Mouse (Mus musculus): ENCODE results near the gene Twist2. TPM values are rescaled to one million over a fixed set of nuclear protein-coding genes. Genes with fewer than 3 reads are reported as not detected.

The Twist2 gene
- polyA plus RNA-seq, 1 experiment, result 1.9 TPM

- H3K4me3 ChIP-seq (replicated peaks; ENCODE audit: control insufficient read depth, low read depth, low read length), result no peak overlapping the region
- no peak for TF ChIP-seq POLR2A (IDR thresholded peaks at IDR 0.05; ENCODE audit: borderline replicate concordance, control insufficient read depth, low read depth, low read length)
- TF ChIP-seq CTCF (IDR thresholded peaks at IDR 0.05; ENCODE audit: control insufficient read depth, insufficient read depth, low read length), result no peak
- H3K4me1 ChIP-seq (ENCODE audit: control insufficient read depth, insufficient read depth, low read length), result no peaks in the 10 kb centered on the region
- H3K27ac ChIP-seq (ENCODE audit: control insufficient read depth, insufficient read depth, low read depth, low read length, poor library complexity), result no peak overlapping the region
- WGBS, result 76% methylated on average over 12 of the region's 12 CpGs
These were observed 38.7 kb upstream of the Twist2 start for GRCm38 (mm10) chr1:91762528-91763091.

- Histone ChIP-seq H3K27ac (ENCODE audit: control insufficient read depth, insufficient read depth, low read depth, low read length, poor library complexity) (no peak overlapping the region), H3K4me1 (ENCODE audit: control insufficient read depth, insufficient read depth, low read length) (no peaks in the 10 kb centered on the region), H3K4me3 (replicated peaks; ENCODE audit: control insufficient read depth, low read depth, low read length) (no peak overlapping the region)
- TF ChIP-seq CTCF (IDR thresholded peaks at IDR 0.05; ENCODE audit: control insufficient read depth, insufficient read depth, low read length) (no peak), POLR2A (IDR thresholded peaks at IDR 0.05; ENCODE audit: borderline replicate concordance, control insufficient read depth, low read depth, low read length) (no peak)
- WGBS, result 11% methylated on average over 12 of the region's 12 CpGs
These were observed 31.0 kb upstream of the Twist2 start for GRCm38 (mm10) chr1:91770221-91770624.

GRCm38 (mm10) chr1:91770676-91771075 lies 30.6 kb upstream of the Twist2 start:
- Histone ChIP-seq H3K4me3 (replicated peaks; ENCODE audit: control insufficient read depth, low read depth, low read length) (no peak overlapping the region), H3K4me1 (ENCODE audit: control insufficient read depth, insufficient read depth, low read length) (no peaks in the 10 kb centered on the region), H3K27ac (ENCODE audit: control insufficient read depth, insufficient read depth, low read depth, low read length, poor library complexity) (no peak overlapping the region)
- TF ChIP-seq POLR2A (IDR thresholded peaks at IDR 0.05; ENCODE audit: borderline replicate concordance, control insufficient read depth, low read depth, low read length) (no peak), CTCF (IDR thresholded peaks at IDR 0.05; ENCODE audit: control insufficient read depth, insufficient read depth, low read length) (no peak)
- WGBS, result 7% methylated on average over 10 of the region's 10 CpGs

GRCm38 (mm10) chr1:91776928-91777327 lies 24.3 kb upstream of the Twist2 start:
- TF ChIP-seq POLR2A (IDR thresholded peaks at IDR 0.05; ENCODE audit: borderline replicate concordance, control insufficient read depth, low read depth, low read length), result no peak
- TF ChIP-seq CTCF (IDR thresholded peaks at IDR 0.05; ENCODE audit: control insufficient read depth, insufficient read depth, low read length), result no peak
- WGBS, result 65% methylated on average over 5 of the region's 5 CpGs
- Histone ChIP-seq H3K27ac (ENCODE audit: control insufficient read depth, insufficient read depth, low read depth, low read length, poor library complexity) (no peak overlapping the region), H3K4me3 (replicated peaks; ENCODE audit: control insufficient read depth, low read depth, low read length) (no peak overlapping the region), H3K4me1 (ENCODE audit: control insufficient read depth, insufficient read depth, low read length) (no peaks in the 10 kb centered on the region)

- WGBS, result 75% methylated on average over 4 of the region's 4 CpGs
- H3K27ac ChIP-seq (ENCODE audit: control insufficient read depth, insufficient read depth, low read depth, low read length, poor library complexity), result no peak overlapping the region
- no peaks in the 10 kb centered on the region for H3K4me1 ChIP-seq (ENCODE audit: control insufficient read depth, insufficient read depth, low read length)
- H3K4me3 ChIP-seq (replicated peaks; ENCODE audit: control insufficient read depth, low read depth, low read length), result no peak overlapping the region
- no peak for TF ChIP-seq POLR2A (IDR thresholded peaks at IDR 0.05; ENCODE audit: borderline replicate concordance, control insufficient read depth, low read depth, low read length)
- TF ChIP-seq CTCF (IDR thresholded peaks at IDR 0.05; ENCODE audit: control insufficient read depth, insufficient read depth, low read length), result no peak
These were observed 21.4 kb upstream of the Twist2 start for GRCm38 (mm10) chr1:91779819-91780218.

- Histone ChIP-seq H3K4me1 (ENCODE audit: control insufficient read depth, insufficient read depth, low read length) (no peaks in the 10 kb centered on the region), H3K27ac (ENCODE audit: control insufficient read depth, insufficient read depth, low read depth, low read length, poor library complexity) (no peak overlapping the region), H3K4me3 (replicated peaks; ENCODE audit: control insufficient read depth, low read depth, low read length) (no peak overlapping the region)
- TF ChIP-seq CTCF (IDR thresholded peaks at IDR 0.05; ENCODE audit: control insufficient read depth, insufficient read depth, low read length) (no peak), POLR2A (IDR thresholded peaks at IDR 0.05; ENCODE audit: borderline replicate concordance, control insufficient read depth, low read depth, low read length) (no peak)
- WGBS, result 76% methylated on average over 7 of the region's 7 CpGs
These were observed 20.1 kb upstream of the Twist2 start for GRCm38 (mm10) chr1:91781182-91781581.

- WGBS, result 37% methylated on average over 3 of the region's 3 CpGs
- no peaks in the 10 kb centered on the region for H3K4me1 ChIP-seq (ENCODE audit: control insufficient read depth, insufficient read depth, low read length)
- no peak overlapping the region for H3K4me3 ChIP-seq (replicated peaks; ENCODE audit: control insufficient read depth, low read depth, low read length)
- TF ChIP-seq POLR2A (IDR thresholded peaks at IDR 0.05; ENCODE audit: borderline replicate concordance, control insufficient read depth, low read depth, low read length), result no peak
- no peak for TF ChIP-seq CTCF (IDR thresholded peaks at IDR 0.05; ENCODE audit: control insufficient read depth, insufficient read depth, low read length)
- H3K27ac ChIP-seq (ENCODE audit: control insufficient read depth, insufficient read depth, low read depth, low read length, poor library complexity), result no peak overlapping the region
These were observed 17.1 kb upstream of the Twist2 start for GRCm38 (mm10) chr1:91784162-91784561.

GRCm38 (mm10) chr1:91799323-91799722 lies 1.9 kb upstream of the Twist2 start:
- Histone ChIP-seq H3K4me1 (ENCODE audit: control insufficient read depth, insufficient read depth, low read length) (no peaks in the 10 kb centered on the region), H3K27ac (ENCODE audit: control insufficient read depth, insufficient read depth, low read depth, low read length, poor library complexity) (no peak overlapping the region), H3K4me3 (replicated peaks; ENCODE audit: control insufficient read depth, low read depth, low read length) (no peak overlapping the region)
- TF ChIP-seq CTCF (IDR thresholded peaks at IDR 0.05; ENCODE audit: control insufficient read depth, insufficient read depth, low read length) (no peak), POLR2A (IDR thresholded peaks at IDR 0.05; ENCODE audit: borderline replicate concordance, control insufficient read depth, low read depth, low read length) (no peak)
- WGBS, result 55% methylated on average over 3 of the region's 3 CpGs

- H3K4me1 ChIP-seq (ENCODE audit: control insufficient read depth, insufficient read depth, low read length), result no peaks in the 10 kb centered on the region
- TF ChIP-seq CTCF (IDR thresholded peaks at IDR 0.05; ENCODE audit: control insufficient read depth, insufficient read depth, low read length) (no peak), POLR2A (IDR thresholded peaks at IDR 0.05; ENCODE audit: borderline replicate concordance, control insufficient read depth, low read depth, low read length) (no peak)
- H3K27ac ChIP-seq (ENCODE audit: control insufficient read depth, insufficient read depth, low read depth, low read length, poor library complexity), result no peak overlapping the region; the same call in 1 of the 2 replicates
- WGBS, result 28% methylated on average over 13 of the region's 13 CpGs
- no peak overlapping the region for H3K4me3 ChIP-seq (replicated peaks; ENCODE audit: control insufficient read depth, low read depth, low read length)
These were observed 913 bp upstream of the Twist2 start for GRCm38 (mm10) chr1:91800348-91800747.

All from bone marrow, adult 2 months (tissue).